Mouse (Mus musculus) kidney, postnatal 0 days (tissue): ENCODE data around the gene Gm20696. TPM values are rescaled to one million over a fixed set of nuclear protein-coding genes. Genes with fewer than 3 reads are reported as not detected.

Experiments used
- ATAC-seq: fragments of 200-750 bp; cut with Nextera tagmentation; replicated peaks from 2 replicates; pipeline ENCODE4 v1.8.0; 2017; ENCODE audit warnings: low read depth, moderate number of reproducible peaks, moderate TSS enrichment, moderate library complexity; ENCODE audit not compliant: low FRiP score
- DNase-seq: peaks from one replicate; pipeline ENCODE4 v3.0.0-alpha.2; 2016; ENCODE audit warnings: low spot score
- H3K27ac ChIP-seq: fragments of 300-500 bp; sonication (generic); 2 replicates; pipeline ENCODE4 v1.5.1; 2014; ENCODE audit warnings: mild to moderate bottlenecking
- H3K27me3 ChIP-seq: fragments of 300-500 bp; sonication (generic); 2 replicates; pipeline ENCODE4 v1.6.1; 2014; ENCODE audit warnings: low read length, mixed read lengths; ENCODE audit not compliant: insufficient read depth
- H3K36me3 ChIP-seq: fragments of 300-500 bp; sonication (generic); 2 replicates; pipeline ENCODE4 v1.6.1; 2014; ENCODE audit warnings: low read length, mixed read lengths; ENCODE audit not compliant: insufficient read depth
- H3K4me1 ChIP-seq: fragments of 300-500 bp; sonication (generic); replicated peaks from 2 replicates; pipeline ENCODE4 v1.6.1; 2014; ENCODE audit warnings: antibody characterized with exemption, low read length, mixed read lengths; ENCODE audit not compliant: insufficient read depth
- H3K4me2 ChIP-seq: fragments of 300-500 bp; sonication (generic); 2 replicates; pipeline ENCODE4 v1.6.1; 2014; ENCODE audit warnings: mild to moderate bottlenecking, low read length, moderate library complexity, mixed read lengths
- H3K4me3 ChIP-seq: fragments of 300-500 bp; sonication (generic); replicated peaks from 2 replicates; pipeline ENCODE4 v1.5.1; 2014; ENCODE audit warnings: low read depth, low read length
- H3K9ac ChIP-seq: fragments of 300-500 bp; sonication (generic); 2 replicates; pipeline ENCODE4 v1.6.1; 2014; ENCODE audit warnings: low read depth, low read length
- H3K9me3 ChIP-seq: fragments of 300-500 bp; sonication (generic); replicated peaks from 2 replicates; pipeline ENCODE4 v1.6.1; 2016; ENCODE audit warnings: low read length, inconsistent platforms, mixed read lengths
- CTCF ChIP-seq: IDR thresholded peaks from 2 replicates; pipeline ENCODE4 v1.5.1; 2016; ENCODE audit warnings: antibody characterized with exemption, low read depth, mild to moderate bottlenecking, moderate library complexity
- WGBS: fragments of 180-500 bp; shearing (Covaris S2); extraction: QIAGEN DNeasy Blood & Tissue Kit; methylation state at CpG from one replicate; pipeline ENCODE4 v1.1.7; 2014; 5-methylcytosine and 5-hydroxymethylcytosine counted together
- polyA plus RNA-seq: library from polyadenylated mRNA; unstranded; fragments of >200 nt; fragmentation: Nextera tagmentation; extraction: Ambion mirVana; gene quantifications from 2 replicates; pipeline ENCODE4 v1.2.1, GENCODE M21; 2015

Gm20696 gene
- polyA plus RNA-seq, 1 experiment from 2014 or later: 1.7 TPM

- 73% methylated on average over 8 of the region's 8 CpGs for WGBS
- H3K27ac ChIP-seq: no peak overlapping the region
- TF ChIP-seq CTCF: no peak
Observed at GRCm38 (mm10) chr6:99489900-99490648, 176.5 kb downstream of the Gm20696 start.

DNA sequence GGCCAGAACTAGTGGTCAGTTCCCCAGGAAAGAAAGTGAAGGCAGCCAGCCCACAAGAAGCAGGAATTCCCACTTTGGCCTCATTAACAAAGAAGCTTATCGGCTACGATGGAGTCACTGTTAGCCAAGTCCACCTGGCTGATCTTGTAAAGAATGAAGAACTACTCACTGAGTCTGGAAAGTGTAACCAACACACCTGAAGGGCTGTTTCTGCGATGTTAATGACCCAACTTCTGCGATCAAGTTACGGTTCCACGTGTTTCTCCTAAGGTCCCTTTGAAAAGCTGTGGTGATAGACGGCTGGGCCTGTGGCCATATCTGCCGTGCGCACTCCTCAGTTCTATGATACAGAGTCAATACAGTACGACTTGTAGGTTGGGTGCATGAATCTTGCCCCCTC is 177.2 kb downstream of the Gm20696 start:
- Histone ChIP-seq H3K36me3 (no peaks in the 10 kb centered on the region), H3K9ac (no peak overlapping the region), H3K9me3 (no peaks in the 10 kb centered on the region), H3K27ac (no peak overlapping the region), H3K4me2 (no peak overlapping the region), H3K27me3 (no peaks in the 10 kb centered on the region), H3K4me1 (peaks cover 9% of the 10 kb centered on the region), H3K4me3 (no peak overlapping the region)
- DNase-seq (no peak), ATAC-seq (no peak)
- no peak for TF ChIP-seq CTCF
- 53% methylated on average over 10 of the region's 10 CpGs for WGBS

More at GRCm38 (mm10) chr6:99489900-99490648, 176.5 kb downstream of the Gm20696 start:
- H3K4me1 ChIP-seq: peaks cover 9% of the 10 kb centered on the region
- H3K9ac ChIP-seq: no peak overlapping the region
- DNase-seq: no peak
- no peaks in the 10 kb centered on the region for H3K36me3 ChIP-seq
- no peaks in the 10 kb centered on the region for H3K9me3 ChIP-seq
- no peak for ATAC-seq
- H3K4me3 ChIP-seq: no peak overlapping the region
- H3K27me3 ChIP-seq: no peaks in the 10 kb centered on the region
- no peak overlapping the region for H3K4me2 ChIP-seq

DNA sequence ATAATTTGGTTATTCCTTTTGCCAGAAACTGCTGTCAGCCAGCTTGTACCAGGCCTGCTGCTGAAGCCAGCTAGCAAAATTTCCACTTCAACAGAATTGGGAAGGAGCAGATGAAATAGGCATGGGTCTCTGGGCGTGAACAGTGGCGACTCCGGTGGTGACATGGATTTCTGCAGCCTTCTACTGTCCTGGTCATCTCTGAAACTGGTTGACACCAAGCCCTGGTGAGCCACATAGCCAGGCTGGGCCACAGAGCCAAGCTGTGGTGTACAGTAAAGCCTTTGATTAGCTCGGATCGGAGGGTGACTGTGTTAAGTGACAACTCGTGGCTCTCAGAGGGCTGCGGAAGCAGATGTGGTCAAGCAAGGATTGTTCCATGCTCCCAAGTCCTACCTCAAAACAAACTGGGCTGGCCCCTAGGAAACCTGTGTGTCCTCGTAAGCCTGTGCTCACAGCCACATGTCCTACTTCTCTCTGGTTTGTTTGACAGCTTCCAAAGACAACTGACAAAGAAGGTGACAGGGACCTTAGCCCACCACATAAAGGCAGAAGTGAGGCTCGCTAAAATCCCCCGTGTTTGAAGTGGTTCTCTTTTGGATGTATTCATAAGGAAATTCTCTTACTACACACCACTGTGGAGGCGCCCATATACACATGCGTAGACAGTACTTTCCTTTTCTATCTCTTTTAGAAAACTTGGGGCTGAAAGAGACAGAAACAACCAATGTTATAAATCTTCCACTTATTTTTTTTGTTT is 180.5 kb downstream of the Gm20696 start:
- DNase-seq (peak; percentile 55), ATAC-seq (0 out of 2 replicates have a peak, but pooled peaks have one; percentile 30)
- Histone ChIP-seq H3K9me3 (no peaks in the 10 kb centered on the region), H3K4me2 (no peak overlapping the region), H3K36me3 (no peaks in the 10 kb centered on the region), H3K27me3 (no peaks in the 10 kb centered on the region), H3K4me3 (no peak overlapping the region), H3K27ac (no peak overlapping the region), H3K4me1 (peaks cover 11% of the 10 kb centered on the region), H3K9ac (no peak overlapping the region)
- 69% methylated on average over 12 of the region's 12 CpGs for WGBS
- peak; percentile 49 for TF ChIP-seq CTCF

GRCm38 (mm10) chr6:99485217-99485883 is 181.2 kb downstream of the Gm20696 start:
- H3K9ac ChIP-seq: no peak overlapping the region

DNA sequence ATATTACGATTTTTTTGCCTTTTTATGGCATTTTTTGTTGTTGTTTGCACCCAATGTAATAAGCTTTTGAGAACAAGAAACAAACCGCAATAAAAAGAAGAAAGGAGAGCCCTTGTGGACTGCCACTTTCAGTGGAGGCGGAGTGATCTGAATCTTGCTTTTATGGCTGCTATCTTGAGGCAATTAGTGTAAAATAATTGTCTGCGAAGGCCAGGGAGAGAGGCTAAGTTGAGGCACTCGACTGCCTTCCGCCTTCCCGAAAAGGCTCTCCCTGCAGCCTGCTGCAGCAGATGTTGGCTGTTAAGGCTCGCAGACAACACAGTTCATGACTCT is 181.7 kb downstream of the Gm20696 start:
- H3K9ac ChIP-seq: no peak overlapping the region
- no peaks in the 10 kb centered on the region for H3K27me3 ChIP-seq

More at GRCm38 (mm10) chr6:99485217-99485883, 181.2 kb downstream of the Gm20696 start:
- Histone ChIP-seq H3K9me3 (no peaks in the 10 kb centered on the region), H3K4me2 (peak overlapping the region; percentile 53), H3K4me3 (no peak overlapping the region), H3K4me1 (peaks cover 7% of the 10 kb centered on the region), H3K36me3 (no peaks in the 10 kb centered on the region), H3K27ac (peak overlapping the region; percentile 70), H3K27me3 (no peaks in the 10 kb centered on the region)
- no peak for TF ChIP-seq CTCF
- WGBS: 12% methylated on average over 20 of the region's 20 CpGs
- peak; percentile 97 for DNase-seq
- ATAC-seq: peak; percentile 82

GRCm38 (mm10) chr6:99484197-99484725 is 182.3 kb downstream of the Gm20696 start:
- no peak for TF ChIP-seq CTCF
- ATAC-seq (no peak), DNase-seq (no peak)
- H3K36me3 ChIP-seq: no peaks in the 10 kb centered on the region
- no peak overlapping the region for H3K4me2 ChIP-seq
- no peaks in the 10 kb centered on the region for H3K27me3 ChIP-seq
- no peak overlapping the region for H3K4me3 ChIP-seq
- 51% methylated on average over 7 of the region's 7 CpGs for WGBS
- H3K27ac ChIP-seq: no peak overlapping the region
- peaks cover 5% of the 10 kb centered on the region; the same call in 1 of the 2 replicates for H3K4me1 ChIP-seq
- no peak overlapping the region for H3K9ac ChIP-seq
- H3K9me3 ChIP-seq: no peaks in the 10 kb centered on the region

More for the DNA sequence above, 181.7 kb downstream of the Gm20696 start:
- TF ChIP-seq CTCF: no peak
- H3K4me1 ChIP-seq: peaks cover 5% of the 10 kb centered on the region; the same call in 1 of the 2 replicates
- H3K4me2 ChIP-seq: peak overlapping the region; percentile 53
- DNase-seq: no peak
- no peak; the same call in 1 of the 2 replicates for ATAC-seq
- H3K36me3 ChIP-seq: no peaks in the 10 kb centered on the region
- WGBS: 10% methylated on average over 8 of the region's 8 CpGs
- no peaks in the 10 kb centered on the region for H3K9me3 ChIP-seq
- no peak overlapping the region for H3K4me3 ChIP-seq
- peak overlapping the region; percentile 70 for H3K27ac ChIP-seq
